ENCODE assay signal across 18 mouse cellular contexts in genomic region chr13:56751774-56752173, GRCm38 (mm10). TPM values are rescaled to one million over a fixed set of nuclear protein-coding genes. Genes with fewer than 3 reads are reported as not detected.
DNase-seq lines count a peak whose midpoint lies in the region; ATAC-seq lines count a peak whose summit lies in the region.
"Had no signal": no experiment of that assay in that cellular context is flagged by ENCODE, and none has a peak within 500 bp of the region (broad histone marks: within the 10 kb centered on the region; RNA-seq: fewer than 3 reads in every experiment).

No protein-coding gene starts in this region.

- no peaks in the 10 kb centered on the region for H3K36me3 ChIP-seq in forebrain, embryonic 14.5 days (ENCODE audit: control insufficient read depth, insufficient read depth, low read length)
- no peaks in the 10 kb centered on the region for H3K36me3 ChIP-seq in forebrain, embryonic 12.5 days (replicated peaks)
- no peaks in the 10 kb centered on the region for H3K36me3 ChIP-seq in midbrain, embryonic 10.5 days
- H3K36me3 ChIP-seq in midbrain, embryonic 11.5 days (ENCODE audit: control insufficient read depth, insufficient read depth, low read length): no peaks in the 10 kb centered on the region
- H3K36me3 ChIP-seq in midbrain, embryonic 13.5 days: no peaks in the 10 kb centered on the region
- no peaks in the 10 kb centered on the region for H3K36me3 ChIP-seq in stomach, embryonic 15.5 days
- H3K36me3 ChIP-seq: limb, embryonic 10.5 days; liver, embryonic 12.5 days had no signal

- H3K27me3 ChIP-seq in forebrain, embryonic 14.5 days (replicated peaks; ENCODE audit: control insufficient read depth, insufficient read depth, low read length): peaks cover 37% of the 10 kb centered on the region
- peaks cover 67% of the 10 kb centered on the region for H3K27me3 ChIP-seq in forebrain, embryonic 12.5 days
- peaks cover 75% of the 10 kb centered on the region for H3K27me3 ChIP-seq in midbrain, embryonic 10.5 days (ENCODE audit: low read depth, poor library complexity, severe bottlenecking)
- H3K27me3 ChIP-seq in midbrain, embryonic 11.5 days (ENCODE audit: control insufficient read depth, insufficient read depth, low read length): peaks cover 45% of the 10 kb centered on the region
- peaks cover 64% of the 10 kb centered on the region for H3K27me3 ChIP-seq in midbrain, embryonic 13.5 days
- peaks cover 26% of the 10 kb centered on the region for H3K27me3 ChIP-seq in stomach, embryonic 15.5 days (replicated peaks)
- H3K27me3 ChIP-seq: CH12.LX had no signal

- 11% methylated on average over 5 of the region's 5 CpGs for WGBS in forebrain, embryonic 14.5 days
- WGBS in forebrain, embryonic 12.5 days: 5% methylated on average over 5 of the region's 5 CpGs
- 14% methylated on average over 5 of the region's 5 CpGs for WGBS in midbrain, embryonic 10.5 days
- WGBS in midbrain, embryonic 11.5 days: 11% methylated on average over 5 of the region's 5 CpGs
- WGBS in midbrain, embryonic 13.5 days: 13% methylated on average over 5 of the region's 5 CpGs
- WGBS in stomach, embryonic 15.5 days: 54% methylated on average over 5 of the region's 5 CpGs

- ATAC-seq in forebrain, embryonic 14.5 days: no peak
- ATAC-seq in forebrain, embryonic 12.5 days (ENCODE audit: low FRiP score): no peak
- no peak for ATAC-seq in midbrain, embryonic 11.5 days (ENCODE audit: low FRiP score)
- no peak for ATAC-seq in midbrain, embryonic 13.5 days
- ATAC-seq in stomach, embryonic 15.5 days (ENCODE audit: insufficient read depth, low FRiP score, low read depth): no peak
- ATAC-seq: liver, embryonic 12.5 days had no signal

- H3K9me3 ChIP-seq in forebrain, embryonic 14.5 days (replicated peaks; ENCODE audit: control insufficient read depth, low read length): no peaks in the 10 kb centered on the region
- H3K9me3 ChIP-seq in forebrain, embryonic 12.5 days: no peaks in the 10 kb centered on the region
- no peaks in the 10 kb centered on the region for H3K9me3 ChIP-seq in midbrain, embryonic 10.5 days (replicated peaks)
- H3K9me3 ChIP-seq in midbrain, embryonic 11.5 days (ENCODE audit: control insufficient read depth, low read length): no peaks in the 10 kb centered on the region
- no peaks in the 10 kb centered on the region for H3K9me3 ChIP-seq in midbrain, embryonic 13.5 days
- no peaks in the 10 kb centered on the region for H3K9me3 ChIP-seq in stomach, embryonic 15.5 days
- H3K9me3 ChIP-seq: limb, embryonic 10.5 days; liver, embryonic 12.5 days had no signal

- H3K27ac ChIP-seq in forebrain, embryonic 14.5 days (ENCODE audit: low read depth, low read length): no peak overlapping the region
- H3K27ac ChIP-seq in forebrain, embryonic 12.5 days: no peak overlapping the region
- H3K27ac ChIP-seq in midbrain, embryonic 10.5 days (replicated peaks): no peak overlapping the region
- no peak overlapping the region for H3K27ac ChIP-seq in midbrain, embryonic 11.5 days (ENCODE audit: low read depth, low read length)
- no peak overlapping the region for H3K27ac ChIP-seq in midbrain, embryonic 13.5 days
- H3K27ac ChIP-seq in stomach, embryonic 15.5 days: no peak overlapping the region
- H3K27ac ChIP-seq: liver, embryonic 12.5 days; macrophage had no signal

- peaks cover 8% of the 10 kb centered on the region; the same call in 1 of the 2 replicates for H3K4me1 ChIP-seq in forebrain, embryonic 14.5 days (ENCODE audit: control insufficient read depth, insufficient read depth, low read length)
- peaks cover 22% of the 10 kb centered on the region for H3K4me1 ChIP-seq in forebrain, embryonic 12.5 days
- peaks cover 26% of the 10 kb centered on the region for H3K4me1 ChIP-seq in midbrain, embryonic 10.5 days
- peaks cover 14% of the 10 kb centered on the region for H3K4me1 ChIP-seq in midbrain, embryonic 11.5 days (ENCODE audit: control insufficient read depth, insufficient read depth, low read length)
- H3K4me1 ChIP-seq in midbrain, embryonic 13.5 days (replicated peaks): peaks cover 21% of the 10 kb centered on the region
- peaks cover 20% of the 10 kb centered on the region for H3K4me1 ChIP-seq in stomach, embryonic 15.5 days

- DNase-seq in forebrain, embryonic 14.5 days (ENCODE audit: low spot score): no peak
- peak; percentile 22 for DNase-seq in midbrain, embryonic 10.5 days (ENCODE audit: low spot score)
- no peak for DNase-seq in midbrain, embryonic 11.5 days (ENCODE audit: low spot score, missing footprints)
- DNase-seq in testis, postnatal 14 days (ENCODE audit: low spot score): no peak
- DNase-seq in layer of hippocampus, adult 11-12 months (ENCODE audit: low spot score): no peak
- DNase-seq: adrenal gland, postnatal 25 days; cerebellum, adult 8-10 months; gastrocnemius, postnatal 10 days; heart, postnatal 36 days; kidney, adult 8-10 months; right cerebral cortex, adult 18-20 months had no signal

- H3K4me2 ChIP-seq in forebrain, embryonic 14.5 days (ENCODE audit: low read length): peak overlapping the region; percentile 90; the same call in 1 of the 2 replicates
- H3K4me2 ChIP-seq in forebrain, embryonic 12.5 days: no peak overlapping the region
- H3K4me2 ChIP-seq in midbrain, embryonic 11.5 days: no peak overlapping the region
- H3K4me2 ChIP-seq in midbrain, embryonic 13.5 days (replicated peaks): peak overlapping the region; percentile 86
- peak overlapping the region; percentile 96; the same call in 1 of the 2 replicates for H3K4me2 ChIP-seq in stomach, embryonic 15.5 days

- no peak overlapping the region for H3K4me3 ChIP-seq in forebrain, embryonic 14.5 days (ENCODE audit: low read depth, low read length)
- H3K4me3 ChIP-seq in forebrain, embryonic 12.5 days (replicated peaks): no peak overlapping the region
- H3K4me3 ChIP-seq in midbrain, embryonic 10.5 days: no peak overlapping the region
- H3K4me3 ChIP-seq in midbrain, embryonic 11.5 days (ENCODE audit: low read depth, low read length): no peak overlapping the region
- no peak overlapping the region for H3K4me3 ChIP-seq in midbrain, embryonic 13.5 days (replicated peaks)
- H3K4me3 ChIP-seq in stomach, embryonic 15.5 days (replicated peaks): peak overlapping the region; percentile 46; the same call in 1 of the 2 replicates

- no peak overlapping the region for H3K9ac ChIP-seq in forebrain, embryonic 14.5 days (ENCODE audit: low read length)
- no peak overlapping the region for H3K9ac ChIP-seq in forebrain, embryonic 12.5 days
- H3K9ac ChIP-seq in midbrain, embryonic 11.5 days (ENCODE audit: low read length): no peak overlapping the region
- H3K9ac ChIP-seq in midbrain, embryonic 13.5 days (replicated peaks): no peak overlapping the region
- no peak overlapping the region for H3K9ac ChIP-seq in stomach, embryonic 15.5 days
- H3K9ac ChIP-seq: liver, embryonic 12.5 days had no signal

RNA-seq across cellular contexts. Expression of gene Gm45623, which starts 1.9 kb away (rescaled TPM):
- polyA plus RNA-seq in forebrain, embryonic 14.5 days (2014; fragmentation: Nextera tagmentation; extraction: Ambion mirVana): 0.85 and 1.1 TPM in 2 replicates
- polyA plus RNA-seq in forebrain, embryonic 12.5 days (2016; fragmentation: Nextera tagmentation; extraction: Ambion mirVana): 0.22 and 0.38 TPM in 2 replicates
- not detected in 2 replicates for polyA plus RNA-seq in midbrain, embryonic 10.5 days (2016; fragmentation: Nextera tagmentation; extraction: Ambion mirVana)
- not detected in 2 replicates for polyA plus RNA-seq in midbrain, embryonic 11.5 days (2014; fragmentation: Nextera tagmentation; extraction: Ambion mirVana)
- polyA plus RNA-seq in midbrain, embryonic 13.5 days (2015; fragmentation: Nextera tagmentation; extraction: Ambion mirVana): 0.74 and 1.2 TPM in 2 replicates
- polyA plus RNA-seq in stomach, embryonic 15.5 days (2015; fragmentation: Nextera tagmentation; extraction: Ambion mirVana): 4.0 TPM in 2 replicates
- polyA plus RNA-seq: limb, embryonic 10.5 days; liver, embryonic 12.5 days; macrophage had no signal

RNA-seq across cellular contexts. Expression of gene Smad5, which starts 49.0 kb away (rescaled TPM):
- polyA plus RNA-seq in forebrain, embryonic 14.5 days (2014; fragmentation: Nextera tagmentation; extraction: Ambion mirVana): 39.7 and 45.8 TPM in 2 replicates
- polyA plus RNA-seq in forebrain, embryonic 12.5 days (2016; fragmentation: Nextera tagmentation; extraction: Ambion mirVana): 46.3 and 51.0 TPM in 2 replicates
- 30.6 and 35.9 TPM in 2 replicates for polyA plus RNA-seq in midbrain, embryonic 10.5 days (2016; fragmentation: Nextera tagmentation; extraction: Ambion mirVana)
- 43.4 and 45.4 TPM in 2 replicates for polyA plus RNA-seq in midbrain, embryonic 11.5 days (2014; fragmentation: Nextera tagmentation; extraction: Ambion mirVana)
- 24.8 and 26.5 TPM in 2 replicates for polyA plus RNA-seq in midbrain, embryonic 13.5 days (2015; fragmentation: Nextera tagmentation; extraction: Ambion mirVana)
- polyA plus RNA-seq in stomach, embryonic 15.5 days (2015; fragmentation: Nextera tagmentation; extraction: Ambion mirVana): 23.5 and 25.6 TPM in 2 replicates

Comparison
In these comparisons a context has a peak if more than half of its experiments do, and no peak if none do; other contexts are left out.
1. H3K4me2 ChIP-seq: peak in forebrain, embryonic 14.5 days (single experiment), midbrain, embryonic 13.5 days (single experiment) and stomach, embryonic 15.5 days (single experiment); none in forebrain, embryonic 12.5 days (single experiment) and midbrain, embryonic 11.5 days (single experiment).